Mouse (Mus musculus): Measurements from ENCODE around the gene B830017H08Rik. TPM values are rescaled to one million over a fixed set of nuclear protein-coding genes. Genes with fewer than 3 reads are reported as not detected.
A peak's percentile ranks its signal among the peaks of the same experiment; 100 is the strongest.

Gene B830017H08Rik
- not detected in 2 replicates for polyA plus RNA-seq (2015; fragmentation: Nextera tagmentation; extraction: Ambion mirVana)

DNA sequence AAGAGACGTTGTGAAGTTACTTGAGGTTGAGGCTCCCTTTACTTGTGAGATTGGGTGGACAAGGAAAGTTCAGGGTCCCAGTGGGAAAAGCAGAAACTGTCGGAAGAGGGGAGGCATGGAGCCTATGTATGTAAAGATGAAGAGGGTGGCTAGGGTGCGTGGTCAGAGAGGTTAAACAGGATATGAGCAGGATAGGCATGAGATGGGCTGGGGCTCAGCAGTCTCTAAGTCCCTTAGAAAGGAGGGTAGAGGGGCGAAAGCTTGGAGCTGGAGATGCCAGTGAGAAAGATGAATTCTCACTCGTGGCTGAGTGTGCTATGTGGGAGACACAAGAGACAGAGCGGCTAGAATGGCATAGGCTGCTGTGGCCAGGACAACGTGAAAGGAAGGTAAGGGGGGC is at the start of gene B830017H08Rik:
TSS of gene B830017H08Rik (plus strand) at position 301 of the 400 bp plus-strand sequence.
- ATAC-seq, result no peak
- Histone ChIP-seq H3K27me3 (replicated peaks; ENCODE audit: control insufficient read depth, insufficient read depth, low read length) (peaks cover 56% of the 10 kb centered on the region), H3K4me3 (ENCODE audit: low read length) (peak within 1 kb of the TSS; percentile 61), H3K36me3 (ENCODE audit: control insufficient read depth, insufficient read depth, low read length) (no peaks in the 10 kb centered on the region), H3K9me3 (ENCODE audit: control insufficient read depth, low read length) (no peaks in the 10 kb centered on the region), H3K9ac (ENCODE audit: low read depth, low read length) (peak within 1 kb of the TSS; percentile 64), H3K4me2 (ENCODE audit: low read depth, low read length) (peak within 1 kb of the TSS; percentile 99), H3K4me1 (ENCODE audit: control insufficient read depth, insufficient read depth, low read length) (peaks cover 10% of the 10 kb centered on the region), H3K27ac (ENCODE audit: low read length) (no peak within 1 kb of the TSS)
- 30% methylated on average over 7 of the region's 7 CpGs for WGBS

- no peak for ATAC-seq
- Histone ChIP-seq H3K9ac (ENCODE audit: low read depth, low read length) (no peak overlapping the region), H3K4me3 (ENCODE audit: low read length) (no peak overlapping the region), H3K9me3 (ENCODE audit: control insufficient read depth, low read length) (no peaks in the 10 kb centered on the region), H3K36me3 (ENCODE audit: control insufficient read depth, insufficient read depth, low read length) (0 out of 2 replicates have a peak, but pooled peaks cover 4% of the 10 kb centered on the region), H3K4me1 (ENCODE audit: control insufficient read depth, insufficient read depth, low read length) (no peaks in the 10 kb centered on the region), H3K27me3 (replicated peaks; ENCODE audit: control insufficient read depth, insufficient read depth, low read length) (no peaks in the 10 kb centered on the region), H3K4me2 (ENCODE audit: low read depth, low read length) (no peak overlapping the region), H3K27ac (ENCODE audit: low read length) (no peak overlapping the region)
- 58% methylated on average over 3 of the region's 3 CpGs for WGBS
These were observed 47.6 kb upstream of the B830017H08Rik start for GRCm38 (mm10) chr16:17785337-17785736.

GRCm38 (mm10) chr16:17792728-17793127 is 40.2 kb upstream of the B830017H08Rik start:
- Histone ChIP-seq H3K27me3 (replicated peaks; ENCODE audit: control insufficient read depth, insufficient read depth, low read length) (peaks cover 7% of the 10 kb centered on the region), H3K9ac (ENCODE audit: low read depth, low read length) (no peak overlapping the region), H3K36me3 (ENCODE audit: control insufficient read depth, insufficient read depth, low read length) (no peaks in the 10 kb centered on the region), H3K4me3 (ENCODE audit: low read length) (no peak overlapping the region), H3K27ac (ENCODE audit: low read length) (no peak overlapping the region), H3K4me2 (ENCODE audit: low read depth, low read length) (no peak overlapping the region), H3K4me1 (ENCODE audit: control insufficient read depth, insufficient read depth, low read length) (peaks cover 10% of the 10 kb centered on the region), H3K9me3 (ENCODE audit: control insufficient read depth, low read length) (no peaks in the 10 kb centered on the region)
- ATAC-seq, result no peak
- 69% methylated on average over 3 of the region's 3 CpGs for WGBS

DNA sequence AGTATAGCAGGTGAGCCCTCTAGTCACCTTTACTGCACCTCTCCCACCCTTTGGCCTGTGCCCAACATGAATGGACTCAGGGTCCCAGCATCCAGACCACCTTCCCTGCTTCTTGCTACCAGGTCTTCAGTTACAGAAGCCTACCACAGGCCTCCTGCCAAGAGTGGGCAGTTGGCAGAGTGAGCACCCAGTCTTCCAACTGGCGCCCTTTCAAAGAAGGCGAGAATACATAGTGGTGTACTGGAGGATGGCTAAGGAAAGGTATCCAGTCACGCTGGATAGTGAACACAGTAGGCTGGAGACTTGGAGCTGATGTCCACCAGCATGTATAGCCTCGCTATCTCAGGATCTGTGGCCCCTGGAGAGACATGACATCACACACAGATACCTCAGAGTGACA is 38.9 kb upstream of the B830017H08Rik start:
- 90% methylated on average over 4 of the region's 4 CpGs for WGBS
- Histone ChIP-seq H3K4me2 (ENCODE audit: low read depth, low read length) (no peak overlapping the region), H3K9ac (ENCODE audit: low read depth, low read length) (no peak overlapping the region), H3K36me3 (ENCODE audit: control insufficient read depth, insufficient read depth, low read length) (no peaks in the 10 kb centered on the region), H3K4me3 (ENCODE audit: low read length) (no peak overlapping the region), H3K27ac (ENCODE audit: low read length) (no peak overlapping the region), H3K4me1 (ENCODE audit: control insufficient read depth, insufficient read depth, low read length) (peaks cover 14% of the 10 kb centered on the region), H3K27me3 (replicated peaks; ENCODE audit: control insufficient read depth, insufficient read depth, low read length) (peaks cover 12% of the 10 kb centered on the region), H3K9me3 (ENCODE audit: control insufficient read depth, low read length) (no peaks in the 10 kb centered on the region)
- no peak for ATAC-seq

- Histone ChIP-seq H3K27me3 (replicated peaks; ENCODE audit: control insufficient read depth, insufficient read depth, low read length) (peaks cover 18% of the 10 kb centered on the region), H3K4me2 (ENCODE audit: low read depth, low read length) (no peak overlapping the region), H3K9ac (ENCODE audit: low read depth, low read length) (no peak overlapping the region), H3K9me3 (ENCODE audit: control insufficient read depth, low read length) (no peaks in the 10 kb centered on the region), H3K36me3 (ENCODE audit: control insufficient read depth, insufficient read depth, low read length) (no peaks in the 10 kb centered on the region), H3K4me1 (ENCODE audit: control insufficient read depth, insufficient read depth, low read length) (peaks cover 26% of the 10 kb centered on the region), H3K27ac (ENCODE audit: low read length) (no peak overlapping the region), H3K4me3 (ENCODE audit: low read length) (no peak overlapping the region)
- 67% methylated on average over 5 of the region's 5 CpGs for WGBS
- no peak for ATAC-seq
These were observed 37.3 kb upstream of the B830017H08Rik start for GRCm38 (mm10) chr16:17795643-17796042.

DNA sequence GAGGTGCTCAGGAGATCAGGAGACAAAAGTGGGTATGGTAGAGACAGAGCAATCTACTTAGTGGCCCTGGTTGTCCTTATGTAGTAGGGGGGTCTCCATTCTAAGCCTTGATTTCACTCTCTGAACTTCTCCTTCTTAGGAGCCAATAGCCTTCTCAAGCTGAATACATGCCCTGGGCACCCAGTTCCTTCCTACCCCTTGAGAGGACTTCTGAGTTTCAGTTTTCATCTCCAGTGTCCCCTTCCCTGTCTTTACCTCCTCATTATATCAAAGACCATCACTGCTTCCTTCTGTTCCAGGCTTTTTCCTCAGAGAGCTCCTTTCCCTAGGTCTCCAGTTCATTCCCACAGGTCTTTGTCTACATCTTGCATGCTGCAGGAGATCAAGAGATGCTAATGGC is 36.4 kb upstream of the B830017H08Rik start:
- H3K36me3 ChIP-seq (ENCODE audit: control insufficient read depth, insufficient read depth, low read length), result no peaks in the 10 kb centered on the region
- peak overlapping the region; percentile 89 for H3K4me2 ChIP-seq (ENCODE audit: low read depth, low read length)
- H3K9me3 ChIP-seq (ENCODE audit: control insufficient read depth, low read length), result no peaks in the 10 kb centered on the region
- H3K4me3 ChIP-seq (ENCODE audit: low read length), result peak overlapping the region; percentile 71
- H3K4me1 ChIP-seq (ENCODE audit: control insufficient read depth, insufficient read depth, low read length), result peaks cover 31% of the 10 kb centered on the region
- ATAC-seq, result no peak
- H3K27me3 ChIP-seq (replicated peaks; ENCODE audit: control insufficient read depth, insufficient read depth, low read length), result peaks cover 21% of the 10 kb centered on the region
- peak overlapping the region; percentile 94 for H3K27ac ChIP-seq (ENCODE audit: low read length)
- H3K9ac ChIP-seq (ENCODE audit: low read depth, low read length), result peak overlapping the region; percentile 85

GRCm38 (mm10) chr16:17796971-17797811 is 35.7 kb upstream of the B830017H08Rik start, which contains the start of gene Scarf2:
Gene Scarf2 (plus strand): TSS chr16:17797282.
- H3K4me3 ChIP-seq (ENCODE audit: low read length), result peak within 1 kb of the TSS; percentile 71
- peaks cover 34% of the 10 kb centered on the region for H3K4me1 ChIP-seq (ENCODE audit: control insufficient read depth, insufficient read depth, low read length)
- H3K4me2 ChIP-seq (ENCODE audit: low read depth, low read length), result peak within 1 kb of the TSS; percentile 89
- H3K9ac ChIP-seq (ENCODE audit: low read depth, low read length), result peak within 1 kb of the TSS; percentile 85
- peaks cover 26% of the 10 kb centered on the region for H3K27me3 ChIP-seq (replicated peaks; ENCODE audit: control insufficient read depth, insufficient read depth, low read length)
- H3K27ac ChIP-seq (ENCODE audit: low read length), result peak within 1 kb of the TSS; percentile 94
- WGBS, result 2% methylated on average over 74 of the region's 81 CpGs
- ATAC-seq, result peak; percentile 64
- no peaks in the 10 kb centered on the region for H3K36me3 ChIP-seq (ENCODE audit: control insufficient read depth, insufficient read depth, low read length)
- H3K9me3 ChIP-seq (ENCODE audit: control insufficient read depth, low read length), result no peaks in the 10 kb centered on the region

- Histone ChIP-seq H3K27me3 (replicated peaks; ENCODE audit: control insufficient read depth, insufficient read depth, low read length) (peaks cover 32% of the 10 kb centered on the region), H3K4me2 (ENCODE audit: low read depth, low read length) (peak overlapping the region; percentile 89), H3K9ac (ENCODE audit: low read depth, low read length) (peak overlapping the region; percentile 85), H3K4me3 (ENCODE audit: low read length) (peak overlapping the region; percentile 71), H3K27ac (ENCODE audit: low read length) (peak overlapping the region; percentile 94), H3K4me1 (ENCODE audit: control insufficient read depth, insufficient read depth, low read length) (peaks cover 40% of the 10 kb centered on the region), H3K9me3 (ENCODE audit: control insufficient read depth, low read length) (no peaks in the 10 kb centered on the region), H3K36me3 (ENCODE audit: control insufficient read depth, insufficient read depth, low read length) (no peaks in the 10 kb centered on the region; the same call in 1 of the 2 replicates)
- 5% methylated on average over 29 of the region's 29 CpGs for WGBS
- ATAC-seq, result peak; percentile 23; the same call in 1 of the 2 replicates
These were observed 35.1 kb upstream of the B830017H08Rik start for GRCm38 (mm10) chr16:17797812-17798311.

DNA sequence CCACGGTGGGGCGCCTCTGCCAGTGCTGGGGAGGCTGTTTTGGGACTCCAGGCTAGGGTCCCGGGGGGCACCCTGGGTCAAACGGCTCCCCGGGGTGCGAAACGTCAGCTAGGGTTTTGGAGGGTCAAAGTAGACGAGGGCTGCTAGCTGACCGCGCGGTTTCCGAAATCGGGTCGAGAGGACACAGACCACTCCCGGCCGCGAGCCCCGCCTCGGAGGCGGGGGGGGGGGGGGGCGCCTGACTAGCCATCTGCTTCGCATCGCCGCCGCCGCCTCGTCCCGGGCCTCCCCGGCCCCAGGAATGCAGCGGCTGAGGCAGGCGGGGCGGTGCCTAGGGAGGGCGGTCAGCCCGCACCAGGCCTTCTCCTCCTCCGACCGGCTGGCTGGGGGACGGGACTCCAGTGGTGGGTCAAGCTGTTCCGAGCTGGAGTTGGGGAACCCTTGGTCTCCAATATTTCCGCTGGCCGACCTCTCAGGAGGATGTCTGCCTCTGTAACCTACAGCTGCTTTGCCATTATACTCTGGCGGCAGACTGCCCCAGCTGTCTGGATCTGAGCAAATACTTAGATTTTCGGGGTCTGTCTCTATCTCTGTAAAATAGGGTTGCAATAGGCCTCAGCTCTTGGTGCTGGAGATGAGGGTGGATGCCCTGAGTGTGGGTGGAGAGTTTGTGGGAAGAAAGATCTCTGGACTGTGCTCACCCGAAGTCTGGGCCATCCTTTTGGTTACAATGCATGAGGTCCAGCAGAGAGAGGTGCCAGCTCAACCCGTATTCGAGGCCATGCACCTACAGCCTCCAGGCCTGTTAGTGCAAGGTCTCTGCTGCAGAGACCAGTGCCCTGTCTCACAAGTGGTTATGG is 34.4 kb upstream of the B830017H08Rik start:
- H3K27me3 ChIP-seq (replicated peaks; ENCODE audit: control insufficient read depth, insufficient read depth, low read length), result peaks cover 38% of the 10 kb centered on the region
- H3K4me3 ChIP-seq (ENCODE audit: low read length), result peak overlapping the region; percentile 71
- peak; percentile 74 for ATAC-seq
- peaks cover 5% of the 10 kb centered on the region; the same call in 1 of the 2 replicates for H3K36me3 ChIP-seq (ENCODE audit: control insufficient read depth, insufficient read depth, low read length)
- WGBS, result 5% methylated on average over 33 of the region's 45 CpGs
- peak overlapping the region; percentile 85 for H3K9ac ChIP-seq (ENCODE audit: low read depth, low read length)
- H3K27ac ChIP-seq (ENCODE audit: low read length), result peak overlapping the region; percentile 94
- no peaks in the 10 kb centered on the region for H3K9me3 ChIP-seq (ENCODE audit: control insufficient read depth, low read length)
- H3K4me2 ChIP-seq (ENCODE audit: low read depth, low read length), result peak overlapping the region; percentile 89
- H3K4me1 ChIP-seq (ENCODE audit: control insufficient read depth, insufficient read depth, low read length), result peaks cover 47% of the 10 kb centered on the region
